Mouse (Mus musculus) fibroblast of lung, adult 2 months (primary cell): ENCODE measurements at regions not wholly inside any gene's neighbourhood (a gene's known extent, or its start where the extent isn't known, plus 50 kb on each side); places are given as distances from the start of the nearest gene placed in this dataset.
A peak's percentile ranks its signal among the peaks of the same experiment; 100 is the strongest.

Experiments
- DNase-seq: peaks from one replicate; pipeline ENCODE4 v3.0.0-alpha.2; 2011; ENCODE audit warnings: low read depth

DNA sequence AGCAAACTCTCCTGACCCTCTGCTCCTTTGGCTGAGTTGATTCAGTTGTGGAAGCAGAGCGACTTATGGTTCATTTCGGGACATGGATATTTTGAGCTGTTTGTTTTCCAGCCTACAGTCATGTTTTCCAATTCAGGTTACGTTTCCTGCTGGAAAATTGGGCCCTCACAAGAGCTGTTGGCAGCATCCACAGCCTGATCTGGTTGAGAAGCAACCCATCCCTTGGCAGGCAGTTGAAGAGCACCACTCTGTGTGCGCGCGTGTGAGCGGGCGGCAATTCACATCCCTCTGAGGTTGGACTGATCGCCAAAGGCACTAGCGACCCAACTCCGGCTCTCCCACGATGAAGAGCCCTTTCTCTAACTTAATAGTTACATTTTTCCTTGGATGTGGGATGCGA lies 457.1 kb downstream of the Tmem38b start:
- DNase-seq, result no peak

DNA sequence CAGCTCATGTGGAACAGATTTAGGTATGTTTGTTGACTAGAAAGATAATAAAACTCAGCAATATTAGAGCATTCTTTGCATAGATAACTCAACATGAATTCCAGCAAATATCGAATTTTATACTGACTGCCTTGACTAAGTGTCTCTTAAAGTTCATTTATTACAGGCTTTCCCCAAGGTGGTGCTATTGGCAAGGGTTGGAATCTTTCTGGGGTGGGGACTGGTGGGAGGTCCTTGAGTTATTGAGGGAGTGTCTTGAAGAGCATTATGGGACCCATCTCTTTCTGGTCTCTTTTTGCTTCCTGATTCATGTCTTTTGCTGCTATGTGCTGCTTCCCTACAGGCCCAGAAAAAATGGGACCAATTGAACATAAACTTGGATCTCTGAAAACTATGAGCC lies 488.0 kb downstream of the Tmem38b start:
- no peak for DNase-seq

DNA sequence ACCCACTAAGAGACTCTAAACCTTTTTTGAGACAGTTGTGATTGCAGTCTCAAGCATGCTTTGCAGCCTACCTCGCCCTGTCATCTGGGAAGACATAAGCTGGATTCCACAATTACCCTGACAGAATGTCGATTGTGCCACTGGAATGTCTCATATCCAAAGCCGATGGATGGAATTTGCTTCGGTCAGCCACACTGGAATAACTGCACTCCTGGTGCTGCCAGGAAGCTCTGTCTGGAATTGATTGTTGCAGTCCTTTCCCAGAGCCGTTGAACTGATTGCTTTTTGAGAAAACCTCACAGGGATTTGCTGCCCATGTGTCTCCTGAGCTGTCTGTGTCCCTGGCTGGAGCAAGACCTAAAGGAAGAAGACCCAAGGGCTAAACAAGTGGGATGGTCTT lies 499.0 kb downstream of the Tmem38b start:
- peak; percentile 56 for DNase-seq

DNA sequence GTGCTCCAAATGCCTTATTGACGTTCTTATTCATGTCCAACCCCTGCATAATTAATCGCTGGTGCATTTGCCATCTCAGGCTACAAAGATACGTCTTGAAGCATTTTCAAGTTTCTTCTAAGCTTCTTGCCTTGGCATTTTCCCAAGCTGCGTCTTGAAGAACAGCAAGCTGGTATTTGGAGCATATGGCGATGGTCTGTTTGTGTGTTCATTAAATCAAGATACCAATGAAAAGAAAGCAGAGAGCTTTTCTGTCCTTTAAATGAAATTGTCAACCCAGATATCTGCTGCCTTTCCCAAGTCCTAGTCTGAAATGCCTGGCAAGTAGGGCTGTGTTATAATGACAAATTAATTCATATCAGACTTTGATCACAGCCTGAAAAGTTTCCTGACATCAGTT lies 502.4 kb downstream of the Tmem38b start:
- no peak for DNase-seq

DNA sequence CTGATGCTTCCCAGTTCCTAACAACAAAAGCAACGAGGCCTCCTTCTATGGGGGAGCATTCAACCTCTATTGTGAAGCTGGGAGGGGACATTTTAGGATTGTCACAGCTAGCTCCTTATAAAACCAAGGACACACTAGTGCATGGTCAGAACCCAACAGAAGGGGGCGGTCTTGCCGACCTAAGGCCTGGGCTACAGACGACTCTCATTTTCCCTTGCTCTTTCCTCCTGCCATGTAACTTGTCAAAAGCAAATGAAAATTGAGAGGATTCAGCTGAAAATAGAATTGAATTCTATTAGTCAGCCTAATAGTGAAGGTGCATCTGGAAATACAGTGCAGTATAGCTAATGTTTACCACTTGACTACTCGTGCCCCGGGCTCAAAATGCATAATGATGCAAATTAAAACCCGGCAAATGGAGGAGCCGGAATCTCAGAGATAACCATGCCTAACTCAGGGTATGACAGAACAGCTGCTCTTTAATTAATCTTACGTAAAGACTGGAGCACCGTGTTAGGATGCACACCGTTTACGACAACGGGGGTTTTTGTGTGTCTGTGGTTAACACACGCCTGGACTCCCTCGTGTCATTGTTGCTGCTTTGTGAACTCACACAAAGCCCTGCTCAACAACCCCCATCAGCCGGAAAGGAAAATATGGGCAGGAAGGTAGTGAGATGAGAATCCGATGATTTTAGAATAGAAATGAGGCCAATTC lies 503.0 kb downstream of the Tmem38b start:
- no peak for DNase-seq

DNA sequence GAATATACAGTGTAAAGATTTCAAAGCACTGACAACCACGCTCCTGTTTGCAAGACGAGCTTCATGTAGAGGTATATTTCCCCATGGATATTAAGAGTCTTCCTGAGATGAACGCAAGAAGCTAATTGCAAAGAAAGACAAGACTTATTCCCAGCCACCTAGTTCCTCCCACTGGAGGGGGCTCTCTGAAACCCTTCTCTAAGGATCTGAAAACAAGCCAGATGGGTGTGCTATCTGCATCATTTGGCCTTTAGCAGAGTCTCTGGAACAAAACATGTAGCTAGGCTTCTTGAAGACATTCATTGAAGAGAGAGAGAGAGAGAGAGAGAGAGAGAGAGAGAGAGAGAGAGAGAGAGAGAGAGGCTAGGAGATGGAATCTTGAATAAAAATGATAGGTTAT lies 504.8 kb downstream of the Tmem38b start:
- DNase-seq, result no peak

DNA sequence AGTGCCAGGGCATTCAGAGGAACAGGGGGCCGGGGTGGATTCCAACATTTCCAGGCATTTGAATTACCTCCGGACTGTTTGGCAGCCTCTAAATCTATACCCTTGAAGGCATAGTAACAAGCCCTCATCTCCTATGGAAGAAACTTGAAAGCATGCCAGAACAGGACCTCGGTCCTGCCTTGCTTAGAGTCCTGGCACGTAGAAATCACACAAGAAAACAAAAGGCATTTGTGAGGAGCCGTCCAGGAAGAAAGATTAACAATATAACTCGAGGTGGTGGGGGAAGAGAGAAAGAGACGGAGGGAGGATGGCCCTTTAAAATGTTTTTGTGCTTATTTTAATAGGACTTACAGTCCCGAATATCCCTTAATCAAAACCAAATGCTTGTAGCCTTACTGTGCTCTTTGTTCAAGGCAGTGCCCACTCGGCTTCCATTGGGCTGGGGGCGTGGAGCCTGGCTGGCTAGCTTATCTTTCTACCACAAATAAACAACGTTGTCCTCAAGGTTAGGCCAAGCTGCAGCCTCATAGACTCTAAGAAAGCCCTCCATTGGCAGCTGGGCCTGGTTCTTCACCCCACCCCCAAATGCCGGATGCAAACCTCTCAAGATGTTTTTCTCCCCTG lies 505.9 kb downstream of the Tmem38b start:
- no peak for DNase-seq

DNA sequence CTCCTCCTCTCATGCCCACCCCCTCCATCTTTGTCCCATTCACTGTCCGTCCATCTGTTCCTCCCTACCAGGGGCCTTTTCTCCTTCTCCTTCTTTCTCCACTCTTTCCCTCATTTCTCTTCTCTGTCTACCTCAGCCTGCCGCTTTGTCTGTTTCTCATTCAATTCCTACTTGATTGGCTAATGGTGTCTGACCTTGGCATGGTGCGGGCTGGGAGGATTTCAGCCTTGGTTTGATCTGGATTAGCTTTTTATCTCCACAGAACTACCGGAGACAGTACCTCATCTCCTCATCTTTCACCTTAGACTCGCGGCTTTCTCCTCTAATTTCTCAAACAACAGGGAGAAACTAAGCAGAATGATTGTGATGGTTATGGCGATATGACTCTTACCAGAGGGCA lies 506.4 kb downstream of the Tmem38b start:
- DNase-seq, result no peak

DNA sequence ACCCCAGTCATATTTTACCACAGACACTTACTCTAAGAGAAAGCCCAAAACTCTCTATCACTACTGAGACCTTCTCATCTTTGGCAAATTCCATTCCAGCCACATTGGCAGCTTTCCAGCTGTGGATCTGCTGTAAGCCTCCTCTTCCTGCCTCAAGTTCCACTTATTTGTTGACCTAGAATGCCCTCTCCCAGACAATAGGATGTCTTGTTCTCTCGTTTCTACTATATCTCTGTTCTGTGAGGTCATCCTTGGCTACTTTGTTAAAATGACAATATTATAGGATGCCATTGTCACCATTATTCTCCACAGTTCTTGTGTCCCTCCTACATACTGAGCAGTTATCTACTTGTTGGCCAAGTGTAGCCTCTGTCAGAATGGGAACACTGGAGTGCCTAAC lies 512.7 kb downstream of the Tmem38b start:
- no peak for DNase-seq

DNA sequence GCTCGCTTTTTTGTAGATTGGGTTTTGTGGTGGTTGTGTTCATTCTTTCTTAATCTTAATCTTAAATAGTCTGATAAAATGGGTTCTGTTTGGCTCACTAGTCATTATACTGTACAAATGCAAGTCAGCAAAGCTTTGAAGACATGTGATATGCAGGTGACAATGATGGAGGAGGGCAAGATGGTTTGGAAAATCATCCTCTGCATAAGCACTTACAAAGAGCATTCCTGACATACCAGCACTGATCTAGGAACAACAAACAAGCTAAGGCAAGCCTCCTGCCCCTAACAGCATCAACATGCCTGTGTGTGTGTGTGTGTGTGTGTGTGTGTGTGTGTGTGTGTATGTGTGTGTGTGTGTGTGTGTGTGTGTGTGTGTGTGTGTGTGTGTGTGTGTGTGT lies 514.3 kb downstream of the Tmem38b start:
- no peak for DNase-seq

DNA sequence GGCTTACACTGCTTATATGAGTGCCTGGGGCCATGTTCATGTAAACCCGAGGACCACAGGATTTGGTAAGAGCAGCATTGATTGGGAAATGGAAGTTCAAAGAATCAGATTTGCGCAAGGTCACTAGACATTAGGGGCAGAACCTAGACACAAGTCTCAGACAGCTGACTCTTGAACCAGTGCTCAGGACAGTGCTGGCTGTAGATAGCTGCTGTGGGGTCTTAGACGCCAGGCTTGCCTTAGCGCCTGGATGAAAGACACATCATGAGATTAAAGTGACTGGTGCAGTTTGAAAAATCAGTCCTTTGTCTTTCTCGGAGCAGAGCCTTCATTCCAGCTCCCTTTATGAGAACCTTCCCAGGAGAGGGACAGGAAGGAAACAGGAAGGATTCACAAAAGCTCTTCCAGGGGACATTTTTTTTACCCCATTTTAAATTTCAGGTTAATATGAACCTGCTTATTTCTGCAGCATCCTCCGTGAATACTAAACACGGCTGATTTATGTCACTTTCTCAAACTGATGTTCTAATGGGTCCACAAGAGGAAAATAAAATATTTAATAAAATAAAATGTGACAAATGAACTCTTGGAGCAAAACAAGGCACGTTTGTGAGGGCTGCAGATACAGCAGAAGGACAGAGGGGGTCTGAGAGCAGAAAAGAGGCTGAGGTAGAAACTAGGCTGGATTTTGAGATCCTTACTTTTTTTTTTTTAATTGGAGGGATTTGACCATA lies 528.0 kb downstream of the Tmem38b start:
- DNase-seq, result no peak

DNA sequence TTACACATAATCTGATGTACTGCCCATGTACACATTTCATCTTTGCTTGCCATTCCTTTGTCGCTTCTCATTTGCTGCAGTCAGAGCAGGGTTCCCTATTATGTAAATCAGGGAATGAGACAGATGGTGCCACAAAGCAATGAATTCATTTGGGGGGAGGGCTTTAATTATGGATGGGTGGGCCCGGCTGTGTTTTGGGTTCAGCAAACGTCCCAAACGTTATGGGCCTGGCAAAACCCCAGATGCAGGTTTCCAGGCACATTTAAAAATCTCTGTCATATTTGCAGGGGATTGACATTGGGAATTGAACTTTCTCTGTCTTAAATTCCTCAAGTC lies 528.5 kb downstream of the Tmem38b start:
- no peak for DNase-seq

DNA sequence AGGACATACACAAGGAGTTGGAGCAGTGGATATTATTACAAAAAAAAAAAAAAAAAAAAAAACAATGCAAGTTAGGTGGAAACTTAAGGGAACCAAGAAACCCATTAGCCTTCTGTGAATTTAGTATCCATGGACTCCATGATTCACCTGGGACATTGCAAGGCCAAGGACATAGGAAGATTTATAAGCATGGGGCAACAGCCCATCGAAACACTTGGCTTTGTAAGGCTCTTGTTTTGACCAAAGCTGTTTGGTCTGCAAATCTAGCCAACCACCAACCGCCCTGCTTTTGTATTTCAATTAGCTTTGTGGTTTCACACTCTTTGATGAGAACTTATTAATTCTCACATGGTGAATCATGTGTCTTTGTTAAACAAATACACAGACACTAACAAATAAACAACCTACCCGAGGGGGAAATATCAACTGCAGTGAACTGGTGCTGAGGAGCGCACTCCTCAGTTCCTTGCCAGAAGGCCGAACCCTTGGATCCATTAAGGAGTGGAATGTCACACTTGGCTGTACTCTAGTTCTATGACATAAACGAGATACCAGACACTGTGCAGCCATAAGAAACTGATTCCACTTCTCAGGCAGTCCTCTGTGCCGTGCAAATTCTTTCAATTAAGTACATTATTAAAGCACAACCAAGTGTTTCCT lies 529.7 kb downstream of the Tmem38b start:
- DNase-seq, result no peak

DNA sequence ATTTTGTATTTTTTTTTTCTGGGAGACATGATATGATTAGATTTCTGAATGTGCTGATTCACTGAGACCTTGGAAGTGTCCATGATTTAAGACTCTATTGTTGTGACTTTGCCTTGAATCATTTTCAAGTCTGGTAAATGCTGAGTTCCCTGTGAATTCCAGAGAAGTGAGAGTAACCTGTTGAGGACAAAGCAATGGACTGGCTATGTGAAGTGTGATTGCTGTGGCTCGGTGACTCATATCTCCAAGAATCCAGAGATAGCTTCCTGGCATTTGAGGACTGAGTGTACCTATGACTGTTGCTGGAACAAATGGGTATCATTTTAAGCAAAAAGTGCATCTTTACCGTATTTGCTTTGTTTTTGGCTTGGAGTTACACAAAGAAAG lies 530.2 kb downstream of the Tmem38b start:
- DNase-seq, result peak; percentile 26

DNA sequence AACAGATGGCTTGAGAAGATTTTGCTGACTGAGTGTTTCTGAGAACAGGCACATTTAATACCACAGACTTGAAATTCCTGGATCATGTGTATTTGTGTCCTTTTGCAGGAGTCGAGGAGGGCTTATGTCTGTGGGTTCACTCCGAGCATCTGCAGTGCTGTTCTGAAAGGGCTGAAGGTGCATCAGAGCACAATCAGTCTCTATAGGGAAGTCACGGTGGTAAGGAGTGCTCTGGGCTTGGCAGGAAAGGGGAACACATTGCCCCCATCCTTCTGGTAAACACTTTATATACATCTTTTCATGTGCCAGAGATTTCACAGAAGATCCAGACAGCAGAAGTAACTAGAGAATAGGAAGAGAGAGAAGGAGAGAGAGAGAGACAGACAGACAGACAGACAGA lies 545.1 kb downstream of the Tmem38b start:
- no peak for DNase-seq

DNA sequence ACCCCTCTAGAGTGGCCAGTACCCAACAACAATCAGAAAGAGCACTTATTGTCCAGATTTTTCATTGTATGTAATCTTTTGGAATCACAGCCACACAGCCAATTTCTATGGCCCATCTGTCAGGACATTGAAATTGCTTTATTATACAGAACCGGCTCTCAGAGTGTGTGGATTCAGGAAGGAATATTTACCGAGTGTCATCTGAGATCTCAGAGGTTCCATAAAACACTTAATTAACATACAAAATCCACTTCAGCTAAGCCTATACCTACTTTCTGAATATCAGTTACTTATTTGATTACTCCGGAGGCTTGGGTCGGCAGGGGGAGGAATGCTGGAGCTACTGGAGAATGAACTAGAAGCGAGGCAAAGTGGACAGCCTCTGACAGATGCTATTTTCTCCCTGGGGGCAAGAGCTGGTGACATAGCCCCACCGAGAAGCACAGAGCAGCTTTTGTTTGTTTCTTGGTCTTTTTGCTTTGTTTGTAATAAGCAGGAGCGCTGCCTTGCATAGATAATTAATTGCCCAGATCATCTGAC lies 545.6 kb downstream of the Tmem38b start:
- DNase-seq, result no peak

DNA sequence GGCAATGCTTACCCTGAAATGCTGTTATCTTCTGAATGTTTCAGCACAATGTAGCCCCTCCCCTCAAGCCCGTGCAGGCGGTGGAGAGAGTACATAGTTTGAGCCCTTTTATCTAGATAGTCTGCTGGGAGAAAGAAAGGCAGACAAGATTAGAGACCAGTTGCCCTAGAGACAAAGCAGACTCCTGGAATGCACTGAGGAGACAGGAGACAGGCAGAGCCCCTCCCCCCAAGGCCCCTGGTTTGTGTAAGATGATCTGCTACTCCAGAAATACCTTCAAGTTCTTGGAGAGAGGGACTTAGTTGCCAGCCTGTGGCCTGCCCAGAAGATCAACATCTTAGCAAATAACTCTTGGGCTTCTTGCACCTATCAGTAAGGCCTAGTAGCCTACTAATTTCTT lies 547.8 kb downstream of the Tmem38b start:
- DNase-seq, result no peak

DNA sequence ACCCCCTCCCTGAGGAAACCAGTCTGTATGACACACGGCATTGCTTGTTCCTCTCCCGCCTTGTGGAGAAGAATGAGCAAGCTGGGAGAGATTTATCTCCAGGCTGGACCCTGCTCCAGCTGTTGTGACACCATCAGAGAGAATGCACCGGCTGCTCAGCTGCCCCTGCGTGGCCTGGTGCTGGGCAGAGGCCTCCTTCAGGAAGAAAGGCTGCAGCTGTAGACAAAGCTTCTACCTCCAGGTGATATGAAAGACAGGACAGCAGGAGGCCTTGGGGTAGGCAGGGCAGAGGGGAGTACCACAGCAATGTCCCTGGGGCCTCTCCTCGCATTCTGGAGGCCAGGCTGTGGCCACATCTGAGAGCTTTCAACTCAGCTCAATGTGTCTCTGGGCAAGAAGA lies 548.6 kb downstream of the Tmem38b start:
- DNase-seq, result no peak

DNA sequence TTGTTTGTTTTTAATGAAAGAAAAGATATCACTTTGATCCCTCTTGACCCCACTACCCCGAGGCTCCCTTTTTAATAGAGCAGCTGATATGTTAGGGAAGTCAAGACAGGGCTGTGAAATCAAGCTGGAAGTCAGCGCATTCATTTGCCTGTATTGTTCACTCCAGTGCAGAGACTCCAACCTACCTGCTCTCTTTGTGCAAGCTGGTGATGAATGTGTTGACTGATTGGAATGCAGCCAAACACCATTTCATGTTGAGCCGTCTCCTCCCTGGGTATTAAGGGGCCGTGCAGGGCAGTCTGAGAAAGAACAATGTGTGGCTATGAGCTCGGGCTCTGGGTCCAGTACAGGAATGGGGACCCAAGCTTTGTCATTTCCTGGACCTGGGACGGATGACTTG lies 557.4 kb upstream of the Zfp462 start:
- DNase-seq, result no peak

DNA sequence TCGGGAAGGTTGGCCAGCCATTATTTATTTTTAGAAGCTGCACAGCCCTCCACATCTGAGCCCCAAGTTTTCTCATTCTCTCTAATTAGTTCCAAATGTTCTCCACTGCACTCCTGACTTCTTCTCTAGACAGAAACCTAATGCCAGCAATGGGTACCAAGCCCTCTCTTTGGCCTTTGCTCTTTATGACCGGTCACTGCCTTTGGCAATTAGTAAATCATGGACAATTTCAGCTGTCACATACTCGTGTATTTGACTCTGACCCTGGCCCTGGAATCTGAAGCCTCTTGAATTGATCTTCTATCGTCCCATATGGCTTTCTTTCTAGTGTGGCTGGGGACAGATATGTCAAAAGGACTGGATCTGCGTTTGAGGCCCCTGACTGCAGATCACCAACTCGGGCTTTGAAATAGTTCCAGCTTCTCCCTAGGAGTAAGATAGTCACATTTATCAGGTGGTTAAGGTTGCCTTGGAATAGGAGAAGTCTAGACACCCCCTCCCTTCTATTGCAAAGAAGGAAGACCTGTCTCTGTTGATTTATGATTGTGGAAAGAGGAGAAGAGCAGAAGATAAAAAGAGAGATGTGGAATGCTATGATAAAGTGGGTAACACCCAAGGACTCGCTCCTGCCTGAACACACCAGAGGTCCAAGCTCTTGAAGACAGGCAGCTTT lies 553.2 kb upstream of the Zfp462 start:
- DNase-seq, result peak; percentile 10

DNA sequence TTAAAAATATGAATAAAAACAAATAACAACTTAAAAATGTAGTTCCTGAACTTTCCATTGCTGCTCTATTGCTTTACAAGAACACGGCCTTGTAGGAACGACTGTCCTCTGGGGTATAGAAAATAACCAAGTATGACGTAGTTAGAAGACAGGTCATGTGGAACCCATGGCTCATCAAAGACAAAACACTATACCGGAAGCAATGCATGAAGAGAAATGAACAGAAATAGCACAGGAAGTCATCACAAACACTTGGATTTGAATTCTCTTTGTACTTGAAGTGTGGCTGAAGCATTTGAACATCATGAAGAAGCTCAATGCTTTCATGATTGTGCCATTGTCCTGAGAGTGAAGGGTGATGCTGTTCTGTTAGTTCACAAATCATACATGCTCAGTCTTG lies 538.7 kb upstream of the Zfp462 start:
- DNase-seq, result no peak

DNA sequence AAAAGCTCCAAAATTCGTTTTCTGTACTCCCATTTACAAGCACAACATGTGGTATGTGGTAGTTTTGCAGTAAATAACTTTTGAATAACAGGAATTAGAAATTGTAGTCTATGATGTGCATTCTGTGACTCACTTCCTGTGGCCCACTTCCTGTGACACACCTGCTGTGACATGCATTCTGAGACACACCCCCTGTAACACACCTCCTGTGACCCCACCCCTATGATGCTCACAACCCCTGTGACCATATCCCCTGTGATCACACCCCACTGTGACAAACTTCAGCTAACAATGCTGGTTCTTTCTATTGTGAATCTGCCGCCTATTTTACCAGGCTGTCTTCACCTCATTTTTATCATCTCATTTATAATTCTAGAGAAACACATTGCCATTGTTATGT lies 536.9 kb upstream of the Zfp462 start:
- DNase-seq, result no peak
